Mouse (Mus musculus): ENCODE results near the gene Pank1. TPM values are rescaled to one million over a fixed set of nuclear protein-coding genes. Genes with fewer than 3 reads are reported as not detected.

Gene Pank1
- polyA plus RNA-seq, 1 experiment from 2014 or later: 4.6 TPM

DNA sequence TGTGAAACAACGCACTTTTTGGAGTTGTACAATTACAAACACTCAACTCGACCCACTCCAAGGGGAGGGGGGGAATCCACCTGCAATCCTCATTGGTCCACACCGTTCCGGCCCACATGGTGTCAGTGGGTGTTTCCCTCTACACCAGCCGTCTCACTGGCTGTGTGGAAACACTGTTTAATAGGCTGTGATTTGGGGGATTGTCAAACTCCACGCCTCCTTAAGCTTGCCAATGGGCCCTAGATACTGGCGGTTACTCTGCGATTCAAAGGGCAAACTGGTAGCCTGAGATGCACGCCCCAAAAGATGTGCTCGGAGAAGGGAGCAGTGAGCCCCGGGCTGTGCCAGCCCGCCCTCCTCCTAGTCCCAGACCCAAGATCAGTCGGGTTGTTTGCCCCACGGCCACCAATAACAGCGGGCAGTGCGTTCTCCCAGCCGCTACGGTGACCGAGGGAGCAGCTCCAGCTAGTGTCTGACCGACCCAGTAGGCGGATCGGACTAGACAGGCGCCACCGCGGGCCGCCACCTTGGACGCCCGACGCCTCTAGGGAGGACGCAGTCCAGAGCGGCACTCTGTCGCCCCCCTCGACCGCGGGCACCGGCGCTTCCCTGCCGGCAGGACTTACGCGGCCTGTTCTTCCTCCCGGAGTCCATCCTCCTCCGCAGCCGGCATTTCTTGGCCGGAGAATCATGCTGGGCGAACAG, 1.2 kb downstream of the Pank1 start:
- Histone ChIP-seq H3K9ac (peak overlapping the region; percentile 86), H3K4me1 (replicated peaks) (peaks cover 26% of the 10 kb centered on the region), H3K9me3 (replicated peaks) (no peaks in the 10 kb centered on the region), H3K27ac (peak overlapping the region; percentile 91), H3K4me2 (peak overlapping the region; percentile 95), H3K36me3 (no peaks in the 10 kb centered on the region), H3K27me3 (no peaks in the 10 kb centered on the region), H3K4me3 (replicated peaks) (peak overlapping the region; percentile 78)
- DNase-seq (peak; percentile 74), ATAC-seq (ENCODE audit: low read depth) (peak; percentile 93)
- WGBS (ENCODE audit: insufficient replicate concordance): under 1% methylated on average over 44 of the region's 45 CpGs

DNA sequence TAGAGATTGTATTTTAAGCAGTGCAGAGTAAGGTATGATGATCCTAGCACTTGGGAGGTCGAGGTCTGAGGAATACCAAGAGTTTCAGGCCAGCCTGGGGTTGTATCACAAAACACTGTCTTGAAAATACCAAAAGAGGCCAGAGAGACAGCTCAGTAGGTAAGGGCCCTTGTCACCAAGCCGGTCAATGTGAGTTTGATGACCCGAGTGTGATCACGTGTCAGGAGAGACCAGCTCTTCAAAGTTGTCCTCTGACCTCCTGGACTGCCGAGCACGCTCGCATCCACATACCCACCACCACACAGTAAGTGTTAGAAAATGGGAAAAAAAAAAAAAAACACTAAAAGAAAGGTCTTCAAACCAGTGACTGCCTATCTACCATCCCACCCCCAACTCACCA, 2.6 kb downstream of the Pank1 start:
- DNase-seq (no peak), ATAC-seq (ENCODE audit: low read depth) (no peak)
- H3K9me3 ChIP-seq (replicated peaks): no peaks in the 10 kb centered on the region
- H3K4me1 ChIP-seq (replicated peaks): peaks cover 26% of the 10 kb centered on the region
- no peak overlapping the region for H3K9ac ChIP-seq
- H3K4me3 ChIP-seq (replicated peaks): no peak overlapping the region
- 81% methylated on average over 7 of the region's 7 CpGs for WGBS (ENCODE audit: insufficient replicate concordance)
- H3K27ac ChIP-seq: no peak overlapping the region
- H3K4me2 ChIP-seq: 0 out of 2 replicates have a peak overlapping the region, but pooled peaks have one; percentile 95
- H3K36me3 ChIP-seq: no peaks in the 10 kb centered on the region
- no peaks in the 10 kb centered on the region for H3K27me3 ChIP-seq

DNA sequence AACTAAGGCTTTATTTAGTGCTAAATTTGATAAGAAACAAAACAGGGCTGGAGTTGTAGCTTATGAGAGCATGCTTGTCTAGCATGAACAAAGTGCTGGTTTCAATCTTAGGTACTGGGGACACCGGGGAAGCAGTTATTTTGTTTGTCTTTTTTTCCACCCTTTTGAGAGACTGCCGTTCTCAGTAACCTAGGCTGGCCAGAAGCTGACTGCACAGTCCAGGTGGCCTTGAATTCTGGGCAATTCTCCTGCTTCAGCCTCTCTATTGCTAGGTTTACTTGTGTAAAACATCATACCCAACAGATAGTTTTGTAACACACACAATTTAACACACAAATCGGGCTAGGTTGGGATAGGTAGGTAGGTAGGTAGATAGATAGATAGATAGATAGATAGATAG, 9.9 kb downstream of the Pank1 start:
- peaks cover 3% of the 10 kb centered on the region; the same call in 1 of the 2 replicates for H3K4me1 ChIP-seq (replicated peaks)
- no peaks in the 10 kb centered on the region for H3K36me3 ChIP-seq
- H3K9ac ChIP-seq: no peak overlapping the region
- no peak for ATAC-seq (ENCODE audit: low read depth)
- WGBS (ENCODE audit: insufficient replicate concordance): 57% methylated on average over 3 of the region's 3 CpGs
- no peaks in the 10 kb centered on the region for H3K9me3 ChIP-seq (replicated peaks)
- DNase-seq: no peak
- H3K4me2 ChIP-seq: no peak overlapping the region
- H3K27me3 ChIP-seq: no peaks in the 10 kb centered on the region
- no peak overlapping the region for H3K4me3 ChIP-seq (replicated peaks)
- no peak overlapping the region for H3K27ac ChIP-seq

DNA sequence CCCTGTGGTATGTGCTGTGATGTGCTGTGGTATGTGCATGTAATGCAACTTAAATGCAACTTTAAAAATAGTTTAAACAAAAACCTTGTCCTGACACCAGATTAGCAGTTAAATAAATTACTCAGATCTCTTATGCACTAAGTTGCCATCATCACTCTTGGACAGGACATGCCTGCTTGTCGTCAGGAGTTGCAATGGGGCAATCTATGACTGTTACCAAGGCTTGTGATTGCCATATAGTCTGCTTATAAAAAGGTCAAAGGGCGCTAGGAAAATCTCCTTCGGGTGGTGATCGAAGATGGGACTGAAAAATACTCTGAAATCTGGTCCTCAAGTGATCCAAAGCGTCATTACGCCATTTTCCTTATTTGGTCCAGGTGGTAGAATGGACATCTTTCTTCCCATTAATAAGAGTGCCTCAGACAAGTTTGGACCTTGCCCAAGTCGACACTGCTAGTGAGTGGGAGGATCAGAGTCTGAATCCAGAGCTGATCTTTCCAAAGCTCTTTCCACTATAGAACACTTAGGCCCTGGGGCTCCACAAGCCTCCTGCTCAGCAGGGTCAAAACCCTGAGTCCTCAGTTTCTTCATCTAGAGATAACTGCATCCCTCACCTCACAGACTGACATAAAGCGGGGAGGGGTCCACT, 11.0 kb downstream of the Pank1 start:
- H3K4me2 ChIP-seq: no peak overlapping the region
- no peaks in the 10 kb centered on the region for H3K27me3 ChIP-seq
- H3K27ac ChIP-seq: no peak overlapping the region
- H3K36me3 ChIP-seq: no peaks in the 10 kb centered on the region
- DNase-seq (no peak), ATAC-seq (ENCODE audit: low read depth) (no peak)
- H3K9me3 ChIP-seq (replicated peaks): no peaks in the 10 kb centered on the region
- H3K9ac ChIP-seq: no peak overlapping the region
- 79% methylated on average over 8 of the region's 8 CpGs for WGBS (ENCODE audit: insufficient replicate concordance)
- H3K4me1 ChIP-seq (replicated peaks): peaks cover 3% of the 10 kb centered on the region; the same call in 1 of the 2 replicates
- no peak overlapping the region for H3K4me3 ChIP-seq (replicated peaks)

DNA sequence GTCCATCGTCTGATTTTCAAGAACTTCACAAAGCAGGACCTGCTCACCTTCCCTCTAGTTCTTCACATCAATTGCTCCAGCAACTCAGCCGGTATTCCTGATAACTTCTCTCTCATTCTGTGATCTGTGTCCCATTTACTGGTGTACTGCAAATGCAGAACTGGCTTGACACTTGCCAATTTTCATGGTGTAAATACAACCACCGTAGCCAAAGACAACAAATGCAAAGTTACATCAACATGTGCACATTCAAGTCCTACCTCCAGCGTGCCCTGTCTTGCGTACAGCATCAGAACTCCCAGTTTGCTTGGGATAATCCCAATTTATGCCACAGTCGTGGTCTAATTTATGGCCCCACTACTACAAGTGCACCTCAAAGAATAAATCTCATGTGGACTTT, 15.5 kb downstream of the Pank1 start:
- Histone ChIP-seq H3K9ac (no peak overlapping the region), H3K9me3 (replicated peaks) (no peaks in the 10 kb centered on the region), H3K4me2 (no peak overlapping the region), H3K4me1 (replicated peaks) (peaks cover 23% of the 10 kb centered on the region), H3K27me3 (no peaks in the 10 kb centered on the region), H3K4me3 (replicated peaks) (no peak overlapping the region), H3K36me3 (no peaks in the 10 kb centered on the region), H3K27ac (no peak overlapping the region)
- DNase-seq (no peak), ATAC-seq (ENCODE audit: low read depth) (no peak)
- WGBS (ENCODE audit: insufficient replicate concordance): 72% methylated on average over 6 of the region's 6 CpGs

DNA sequence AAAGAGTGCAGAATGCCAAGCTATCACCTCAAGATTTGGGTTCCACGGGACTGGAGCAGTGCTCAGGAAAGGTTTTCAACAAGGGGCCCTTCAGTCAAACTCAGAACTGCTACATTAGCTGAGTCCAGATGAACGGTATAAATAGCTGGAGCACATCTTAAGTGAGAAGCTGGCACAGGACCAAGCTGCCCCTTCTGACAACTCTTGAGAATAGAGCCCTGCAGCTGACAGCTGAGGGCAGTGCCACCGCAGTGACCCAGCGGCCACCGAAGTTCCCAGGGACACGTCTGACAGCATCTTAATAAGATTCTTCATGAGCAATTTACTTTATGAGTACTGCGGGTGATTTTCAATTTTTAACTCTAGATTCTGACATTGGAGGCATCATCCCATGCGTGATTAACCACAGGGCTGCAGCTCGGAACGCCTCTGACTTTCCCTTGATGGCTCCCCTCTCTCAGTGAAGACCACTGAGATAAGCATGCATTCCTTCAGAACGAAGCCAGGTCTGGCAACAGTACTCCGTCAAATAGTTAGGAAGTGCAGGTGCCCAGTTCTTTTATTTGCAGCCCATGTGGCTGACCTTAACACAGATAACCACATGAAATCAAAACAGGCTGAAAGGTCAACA, 23.1 kb downstream of the Pank1 start:
- no peak overlapping the region for H3K27ac ChIP-seq
- no peak overlapping the region for H3K4me3 ChIP-seq (replicated peaks)
- DNase-seq (no peak), ATAC-seq (ENCODE audit: low read depth) (no peak)
- 68% methylated on average over 12 of the region's 12 CpGs for WGBS (ENCODE audit: insufficient replicate concordance)
- H3K27me3 ChIP-seq: no peaks in the 10 kb centered on the region
- no peak overlapping the region for H3K4me2 ChIP-seq
- H3K9ac ChIP-seq: no peak overlapping the region
- H3K9me3 ChIP-seq (replicated peaks): no peaks in the 10 kb centered on the region
- H3K4me1 ChIP-seq (replicated peaks): peaks cover 49% of the 10 kb centered on the region
- H3K36me3 ChIP-seq: no peaks in the 10 kb centered on the region

DNA sequence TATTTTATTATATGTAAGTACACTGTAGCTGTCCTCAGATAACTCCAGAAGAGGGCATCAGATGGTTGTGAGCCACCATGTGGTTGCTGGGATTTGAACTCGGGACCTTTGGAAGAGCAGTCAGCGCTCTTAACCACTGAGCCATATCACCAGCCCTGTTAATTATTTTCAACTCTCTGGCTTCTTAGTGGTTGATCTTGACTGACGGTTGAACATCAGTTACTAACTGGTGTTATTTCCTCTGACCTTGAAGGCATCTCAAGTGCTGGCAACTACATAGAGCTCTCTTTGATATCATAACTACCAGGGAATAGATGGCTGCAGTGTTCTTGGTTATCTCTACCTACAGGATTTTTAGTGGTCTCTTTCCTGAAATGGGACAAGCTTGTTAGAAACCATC, 28.1 kb downstream of the Pank1 start:
- H3K9ac ChIP-seq: no peak overlapping the region
- ATAC-seq (ENCODE audit: low read depth) (no peak), DNase-seq (no peak)
- no peaks in the 10 kb centered on the region for H3K27me3 ChIP-seq
- H3K4me3 ChIP-seq (replicated peaks): no peak overlapping the region
- H3K4me1 ChIP-seq (replicated peaks): peaks cover 43% of the 10 kb centered on the region
- no peak overlapping the region for H3K27ac ChIP-seq
- no peaks in the 10 kb centered on the region for H3K9me3 ChIP-seq (replicated peaks)
- no peak overlapping the region for H3K4me2 ChIP-seq
- H3K36me3 ChIP-seq: no peaks in the 10 kb centered on the region
- WGBS (ENCODE audit: insufficient replicate concordance): 66% methylated on average over 3 of the region's 3 CpGs

DNA sequence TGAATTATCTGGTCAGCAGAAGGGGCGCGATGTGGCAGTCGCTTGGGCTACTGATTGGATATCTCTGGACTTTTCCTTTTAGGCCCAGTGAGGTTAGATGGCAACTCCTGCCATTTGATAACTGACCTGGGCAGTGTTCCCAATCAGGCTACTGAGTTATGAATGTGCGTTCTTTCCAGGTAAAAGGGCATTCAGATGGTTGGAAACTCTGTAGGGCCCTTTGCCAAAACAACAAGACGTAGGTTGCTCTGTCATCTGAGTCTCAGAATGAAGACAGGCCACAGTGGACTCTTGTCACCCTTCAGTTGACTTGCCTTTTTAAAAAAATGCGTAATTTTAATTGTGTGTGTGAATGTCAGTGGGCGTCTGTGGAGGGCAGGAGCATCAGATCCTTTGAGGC, 29.8 kb downstream of the Pank1 start:
- no peaks in the 10 kb centered on the region for H3K27me3 ChIP-seq
- ATAC-seq (ENCODE audit: low read depth) (no peak), DNase-seq (no peak)
- no peak overlapping the region for H3K4me3 ChIP-seq (replicated peaks)
- no peaks in the 10 kb centered on the region for H3K9me3 ChIP-seq (replicated peaks)
- WGBS (ENCODE audit: insufficient replicate concordance): 77% methylated on average over 7 of the region's 7 CpGs
- no peaks in the 10 kb centered on the region for H3K36me3 ChIP-seq
- H3K4me2 ChIP-seq: no peak overlapping the region
- H3K4me1 ChIP-seq (replicated peaks): peaks cover 57% of the 10 kb centered on the region
- no peak overlapping the region for H3K9ac ChIP-seq
- no peak overlapping the region for H3K27ac ChIP-seq

DNA sequence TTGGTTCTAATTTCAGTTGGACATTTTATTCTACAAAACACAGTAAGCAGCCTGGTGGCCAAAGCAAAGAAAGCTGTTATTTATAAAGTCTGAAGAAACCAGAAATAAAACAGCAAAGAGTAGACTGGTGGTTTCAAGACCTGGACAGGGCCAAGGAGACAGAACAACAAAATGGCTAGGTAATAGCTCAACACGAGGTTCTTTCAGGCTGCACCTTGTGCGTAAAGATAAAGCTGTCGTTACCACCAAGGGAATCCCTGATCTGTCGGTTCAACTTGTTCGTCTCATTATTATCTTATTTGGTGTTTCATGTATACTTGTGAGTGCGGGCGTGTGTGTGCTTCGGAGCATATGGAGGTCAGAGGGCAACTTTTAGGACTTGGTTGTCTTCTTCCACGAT, 31.1 kb downstream of the Pank1 start:
- Histone ChIP-seq H3K36me3 (no peaks in the 10 kb centered on the region), H3K4me2 (0 out of 2 replicates have a peak overlapping the region, but pooled peaks have one; percentile 21), H3K9me3 (replicated peaks) (no peaks in the 10 kb centered on the region), H3K27me3 (no peaks in the 10 kb centered on the region), H3K27ac (peak overlapping the region; percentile 30), H3K4me3 (replicated peaks) (no peak overlapping the region), H3K9ac (no peak overlapping the region), H3K4me1 (replicated peaks) (peaks cover 69% of the 10 kb centered on the region)
- ATAC-seq (ENCODE audit: low read depth): peak; percentile 52
- no peak for DNase-seq
- WGBS (ENCODE audit: insufficient replicate concordance): 19% methylated on average over 9 of the region's 9 CpGs

DNA sequence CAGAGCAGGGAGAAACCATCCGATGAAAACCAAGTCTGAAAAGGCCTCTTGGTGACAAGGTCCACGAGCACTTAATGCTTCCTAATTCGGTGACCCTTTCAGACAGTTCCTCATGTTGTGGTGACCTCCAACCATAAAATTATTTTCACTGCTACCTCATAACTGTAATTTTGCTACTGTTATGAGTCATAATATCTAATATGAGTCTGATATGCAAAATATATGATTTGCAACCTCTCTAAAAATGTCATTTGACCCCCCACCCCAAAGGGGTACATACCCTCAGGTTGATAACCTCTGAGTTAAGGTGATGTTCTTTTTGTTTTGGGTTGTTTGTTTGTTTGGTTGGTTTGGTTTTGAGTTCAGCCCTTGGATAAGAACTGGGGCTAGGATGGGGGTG, 32.2 kb downstream of the Pank1 start:
- DNase-seq (no peak), ATAC-seq (ENCODE audit: low read depth) (no peak)
- Histone ChIP-seq H3K27me3 (no peaks in the 10 kb centered on the region), H3K27ac (peak overlapping the region; percentile 39; the same call in 1 of the 2 replicates), H3K9ac (no peak overlapping the region), H3K4me1 (replicated peaks) (peaks cover 75% of the 10 kb centered on the region), H3K36me3 (no peaks in the 10 kb centered on the region), H3K4me2 (peak overlapping the region; percentile 52), H3K9me3 (replicated peaks) (no peaks in the 10 kb centered on the region), H3K4me3 (replicated peaks) (peak overlapping the region; percentile 18; the same call in 1 of the 2 replicates)
- 35% methylated on average over 3 of the region's 3 CpGs for WGBS (ENCODE audit: insufficient replicate concordance)

DNA sequence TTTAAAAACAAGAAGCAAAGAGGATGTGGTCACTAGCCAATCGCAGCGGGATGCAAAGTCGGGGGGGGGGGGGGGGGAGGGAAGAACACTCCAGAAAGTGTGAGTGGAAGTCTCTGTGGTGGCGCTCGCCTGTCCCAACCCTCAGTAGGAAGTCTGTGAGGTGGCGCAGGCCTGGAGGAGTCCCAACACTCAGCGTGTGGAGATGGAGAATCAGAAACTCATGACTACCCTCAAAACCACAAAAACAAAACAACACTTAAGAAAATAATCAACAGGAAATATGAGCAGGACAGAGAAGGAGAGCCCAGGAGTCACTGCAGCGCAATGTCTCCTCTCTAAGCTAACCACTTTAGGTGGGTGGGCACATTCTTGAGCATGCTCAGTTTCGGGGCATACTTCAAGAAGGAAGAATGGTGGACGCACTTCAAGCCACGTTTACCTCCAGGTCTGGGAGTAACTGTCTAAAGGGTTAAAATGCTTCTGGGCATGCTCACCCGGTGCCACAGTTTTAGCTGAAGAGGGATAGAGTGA, 32.7 kb downstream of the Pank1 start:
- H3K4me2 ChIP-seq: peak overlapping the region; percentile 52
- 0 out of 2 replicates have a peak overlapping the region, but pooled peaks have one; percentile 3 for H3K9ac ChIP-seq
- peak; percentile 37; the same call in 1 of the 2 replicates for ATAC-seq (ENCODE audit: low read depth)
- H3K9me3 ChIP-seq (replicated peaks): no peaks in the 10 kb centered on the region
- H3K27ac ChIP-seq: peak overlapping the region; percentile 39; the same call in 1 of the 2 replicates
- H3K4me3 ChIP-seq (replicated peaks): peak overlapping the region; percentile 18
- H3K4me1 ChIP-seq (replicated peaks): peaks cover 75% of the 10 kb centered on the region
- DNase-seq: no peak
- H3K27me3 ChIP-seq: no peaks in the 10 kb centered on the region
- no peaks in the 10 kb centered on the region for H3K36me3 ChIP-seq
- 15% methylated on average over 12 of the region's 12 CpGs for WGBS (ENCODE audit: insufficient replicate concordance)

All from liver, embryonic 13.5 days (tissue).